Mouse (Mus musculus): ENCODE measurements at regions not wholly inside any gene's neighbourhood (a gene's known extent, or its start where the extent isn't known, plus 50 kb on each side); places are given as distances from the start of the nearest gene placed in this dataset.

- TF ChIP-seq POLR2A (IDR thresholded peaks at IDR 0.05; ENCODE audit: insufficient read depth, low read depth, low read length), result no peak
- no peak for TF ChIP-seq CTCF (IDR thresholded peaks at IDR 0.05)
Measured at GRCm38 (mm10) chr2:123068809-123069208, 303.8 kb downstream of the Sqor start.

All from heart, adult 2 months (tissue).